Mouse (Mus musculus) ovary, postnatal 36 days (tissue): ENCODE data around the gene Pgbd5.
"Not testable (repeated sequence)": the region's sequence is repeated elsewhere in the genome, so short reads cannot be mapped to it uniquely, and the experiment has no call there.

ENCODE experiments used
- DNase-seq: peaks from one replicate; pipeline ENCODE4 v3.0.0; 2022; ENCODE audit warnings: low spot score, mixed read lengths

Gene Pgbd5

GRCm38 (mm10) chr8:124430881-124431280 lies 8.6 kb downstream of the Pgbd5 start:
- no peak for DNase-seq

GRCm38 (mm10) chr8:124429417-124429816 lies 10.0 kb downstream of the Pgbd5 start:
- DNase-seq: no peak

- DNase-seq: not testable (repeated sequence)
Measured at GRCm38 (mm10) chr8:124428721-124429120, 10.7 kb downstream of the Pgbd5 start.

DNA sequence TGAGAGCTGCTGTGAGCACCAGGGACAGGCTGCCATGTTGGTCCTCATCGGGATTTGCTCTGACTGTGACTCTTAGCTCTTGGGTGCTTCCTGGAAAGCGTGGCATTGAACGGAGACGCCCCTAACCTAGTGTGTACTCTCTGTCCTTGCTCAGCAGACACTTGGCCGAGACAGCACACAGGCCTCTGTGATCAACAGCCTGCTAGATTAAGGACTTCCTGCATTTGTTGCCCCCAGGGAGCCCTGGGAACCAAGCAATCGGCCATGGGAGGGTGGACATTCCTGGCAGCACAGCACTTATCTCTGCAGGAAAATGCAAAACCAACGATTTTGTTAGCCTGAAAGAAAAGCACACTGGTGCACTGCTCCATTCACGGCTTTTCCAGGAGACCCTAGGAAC lies 18.0 kb downstream of the Pgbd5 start:
- no peak for DNase-seq

GRCm38 (mm10) chr8:124418927-124419326 lies 20.5 kb downstream of the Pgbd5 start:
- no peak for DNase-seq

DNA sequence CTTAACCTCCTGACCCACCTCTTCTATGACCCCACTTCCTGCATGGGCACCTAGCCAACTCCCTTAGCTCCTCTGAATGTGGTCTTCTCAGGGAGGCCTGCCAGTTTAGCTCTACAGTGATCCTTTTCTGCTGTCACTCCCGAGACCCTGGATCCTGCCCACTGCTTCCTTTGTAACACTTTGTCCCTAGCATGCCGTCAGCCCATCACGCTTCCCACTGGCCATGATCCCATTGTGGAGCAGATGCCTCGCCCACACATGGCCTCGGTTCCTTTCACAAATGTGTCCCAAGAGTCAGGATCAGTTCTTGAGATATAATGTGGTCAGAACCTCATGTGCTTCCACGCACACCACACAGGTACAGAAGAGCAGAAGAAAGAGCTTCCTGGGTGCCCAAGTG lies 21.3 kb downstream of the Pgbd5 start:
- DNase-seq: no peak

DNA sequence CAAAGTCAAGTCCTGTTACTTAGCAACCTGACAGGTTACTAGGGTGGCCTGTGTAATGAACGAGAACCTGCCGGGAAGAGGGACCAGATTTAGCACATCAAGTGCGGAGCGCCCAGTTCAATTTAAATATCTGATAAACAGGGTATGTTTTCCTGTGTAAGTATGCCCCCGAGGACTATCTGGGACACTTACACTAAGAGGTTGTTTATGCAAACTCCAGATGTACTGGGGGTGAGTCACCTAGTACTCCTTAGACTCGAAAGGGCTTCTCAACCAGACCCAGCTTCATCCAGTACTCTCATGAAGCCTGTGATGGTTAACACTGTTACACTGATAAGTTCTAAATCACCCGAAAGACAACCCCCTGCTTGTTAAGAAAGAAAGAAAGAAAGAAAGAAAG lies 22.8 kb downstream of the Pgbd5 start:
- no peak for DNase-seq

DNA sequence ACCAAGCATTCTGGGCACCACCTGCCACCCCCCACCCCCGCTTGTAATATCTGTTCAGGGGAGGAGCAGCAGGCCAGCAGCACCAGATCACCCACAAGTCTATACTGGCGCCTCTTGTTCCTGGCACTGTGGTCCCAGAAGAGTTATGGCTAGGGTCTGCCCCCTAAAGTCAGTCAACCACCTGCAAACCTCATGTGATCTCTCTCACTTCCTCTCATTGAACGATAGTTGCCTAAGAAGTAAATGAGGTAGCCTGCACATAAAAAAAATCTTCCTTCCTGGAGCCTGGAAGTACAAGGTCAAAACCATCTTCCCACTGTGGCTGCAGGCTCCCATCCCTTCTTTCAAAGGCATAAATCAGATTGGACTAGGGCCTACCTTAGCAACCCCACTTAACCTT lies 23.7 kb downstream of the Pgbd5 start:
- no peak for DNase-seq

DNA sequence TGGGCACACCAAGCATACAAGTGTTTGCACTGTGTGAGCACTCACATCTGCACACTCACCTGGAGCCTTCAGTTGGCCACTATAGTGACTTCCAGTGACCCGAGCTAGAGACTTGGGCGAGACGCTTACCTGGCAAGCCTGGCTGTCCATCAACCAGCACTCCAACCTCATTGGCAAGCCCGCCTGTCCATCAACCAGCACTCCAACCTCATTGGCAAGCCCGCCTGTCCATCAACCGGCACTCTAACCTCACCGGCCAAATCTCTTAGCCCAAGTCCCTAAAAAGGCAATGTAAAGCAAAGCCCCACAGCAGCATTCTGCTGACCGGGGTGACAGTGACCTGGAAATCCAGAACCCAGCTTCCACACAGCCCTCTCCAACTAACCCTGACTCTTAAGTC lies 24.5 kb downstream of the Pgbd5 start:
- no peak for DNase-seq

DNA sequence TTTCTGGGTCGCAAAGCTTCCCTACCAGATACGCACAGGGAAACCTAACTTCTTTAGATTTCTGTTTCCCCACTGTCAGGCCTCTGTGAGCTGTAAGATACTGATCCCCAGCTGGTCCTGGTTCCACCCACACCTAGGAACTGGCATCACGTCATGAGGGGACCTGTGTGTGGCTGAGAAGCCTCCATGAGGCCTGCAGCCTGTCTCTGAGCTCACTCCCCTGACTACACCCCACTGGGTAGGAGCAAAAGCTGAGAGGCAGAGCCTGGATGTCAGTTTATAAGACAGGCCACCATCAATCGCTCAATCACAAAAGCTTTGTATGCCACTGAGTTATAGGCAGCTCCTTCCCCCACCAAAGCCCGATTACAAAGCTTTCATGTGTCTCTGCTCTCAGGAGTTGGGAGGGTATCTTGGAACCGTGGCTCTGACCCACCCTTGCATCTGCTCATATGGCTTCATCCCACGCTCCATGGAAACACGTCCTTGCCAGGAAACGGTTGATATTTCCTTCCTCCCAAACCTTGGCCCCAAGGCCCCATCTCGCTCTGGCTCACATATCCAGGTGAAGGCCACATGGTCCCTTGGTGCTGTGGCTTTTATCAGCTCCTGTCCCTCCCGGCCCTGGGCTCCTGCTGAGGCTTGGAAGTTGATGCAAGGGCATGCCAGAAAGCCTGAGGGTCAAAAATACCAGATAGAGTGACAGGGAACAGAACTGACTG lies 26.1 kb downstream of the Pgbd5 start:
- no peak for DNase-seq

DNA sequence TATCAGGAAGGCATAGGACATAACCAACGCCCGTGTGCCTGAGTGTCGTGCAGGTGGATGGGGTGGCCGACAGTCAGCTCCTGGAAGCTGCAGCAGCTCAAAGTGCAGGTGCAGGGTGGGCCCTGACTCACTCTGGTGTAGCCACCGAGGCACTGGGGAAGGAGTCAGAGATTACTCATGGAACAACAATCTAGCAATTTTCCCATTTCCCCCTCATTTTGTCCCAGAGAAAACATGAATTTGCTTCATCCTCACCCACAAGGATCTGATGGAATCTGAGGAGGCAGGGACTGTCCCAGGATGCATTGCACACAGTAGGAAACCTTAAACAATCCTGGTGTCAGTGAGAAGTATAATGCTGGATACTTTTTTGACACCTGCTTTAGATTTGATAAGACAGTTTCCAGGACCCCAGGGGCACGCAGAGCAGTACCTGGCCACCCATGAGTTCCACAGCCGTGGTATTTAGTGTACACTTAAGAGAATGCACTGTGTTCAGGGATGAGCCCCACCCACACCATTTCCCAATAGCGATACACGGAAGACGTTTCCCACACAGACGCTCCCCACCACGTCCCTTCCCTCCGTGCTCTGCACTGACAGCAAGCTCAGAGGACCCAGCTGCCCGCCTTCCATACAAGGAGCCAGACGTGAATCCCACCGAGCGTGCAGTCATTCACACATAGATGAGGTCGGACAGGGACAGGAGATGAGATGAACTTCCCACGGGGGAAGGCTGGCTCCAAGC lies 26.8 kb downstream of the Pgbd5 start:
- DNase-seq: no peak

DNA sequence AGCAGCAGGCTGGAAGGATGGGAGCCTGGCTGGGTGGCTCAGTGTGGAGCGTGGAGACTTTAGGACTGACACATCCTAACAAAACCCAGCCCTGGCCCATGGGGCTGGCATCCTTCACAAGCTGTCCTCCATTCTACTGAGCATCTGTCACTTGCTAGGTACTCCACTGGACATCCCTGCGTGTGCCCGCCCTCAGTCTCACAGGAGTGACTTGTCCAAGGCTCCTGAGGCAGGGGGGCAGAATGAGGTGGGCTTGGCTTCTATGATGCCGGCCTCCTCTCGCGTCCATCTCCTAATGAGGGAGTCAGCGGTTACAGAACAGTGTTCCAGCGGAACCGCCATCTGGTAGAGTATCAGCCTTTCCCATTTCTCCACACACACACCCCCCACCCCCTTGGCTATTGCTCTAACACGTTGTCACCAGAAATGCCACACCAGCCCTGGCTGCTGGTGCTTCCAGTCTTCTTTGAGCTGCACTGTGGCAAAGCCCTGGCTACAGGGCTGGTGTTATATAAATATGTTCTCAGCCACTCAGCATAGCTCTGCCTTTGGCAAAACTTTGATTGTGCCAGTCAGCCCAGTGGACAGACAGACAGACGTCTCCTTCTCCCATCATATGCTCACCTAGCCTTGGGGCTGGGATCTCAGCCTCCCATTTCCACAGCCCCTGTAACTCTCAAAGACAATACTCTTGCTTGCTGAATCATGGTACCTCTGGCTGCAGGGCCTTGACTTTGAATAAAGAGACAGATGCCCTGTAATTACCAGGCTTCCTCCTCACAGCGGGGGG lies 34.8 kb downstream of the Pgbd5 start:
- DNase-seq: no peak

- peak; percentile 36 for DNase-seq
Measured at GRCm38 (mm10) chr8:124403876-124404275, 35.6 kb downstream of the Pgbd5 start.

DNA sequence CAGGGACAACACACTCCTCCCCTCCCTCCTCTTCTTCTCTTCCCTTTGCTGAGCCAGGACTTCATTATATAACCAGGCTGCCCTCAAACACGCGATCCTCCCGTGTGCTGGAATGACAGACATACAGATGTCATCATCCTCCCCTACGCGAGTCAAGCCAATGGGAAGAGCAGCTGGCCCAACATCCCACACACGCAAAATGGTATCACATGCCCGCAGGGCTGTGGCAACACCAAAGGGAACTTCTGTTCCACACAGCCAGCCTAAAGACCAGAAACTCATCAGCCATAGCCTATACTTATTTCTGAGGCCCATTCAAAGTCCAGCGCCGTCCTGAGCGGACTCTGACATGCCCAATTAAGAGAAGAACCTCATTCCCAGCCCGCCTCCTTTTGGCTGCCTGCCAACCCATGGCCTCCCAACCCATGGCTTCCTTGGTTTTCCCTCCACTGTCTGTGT lies 40.0 kb downstream of the Pgbd5 start:
- DNase-seq: no peak

GRCm38 (mm10) chr8:124398843-124399402 lies 40.5 kb downstream of the Pgbd5 start:
- peak; percentile 42 for DNase-seq

- peak; percentile 76 for DNase-seq
Measured at GRCm38 (mm10) chr8:124397321-124398065, 42.0 kb downstream of the Pgbd5 start.

DNA sequence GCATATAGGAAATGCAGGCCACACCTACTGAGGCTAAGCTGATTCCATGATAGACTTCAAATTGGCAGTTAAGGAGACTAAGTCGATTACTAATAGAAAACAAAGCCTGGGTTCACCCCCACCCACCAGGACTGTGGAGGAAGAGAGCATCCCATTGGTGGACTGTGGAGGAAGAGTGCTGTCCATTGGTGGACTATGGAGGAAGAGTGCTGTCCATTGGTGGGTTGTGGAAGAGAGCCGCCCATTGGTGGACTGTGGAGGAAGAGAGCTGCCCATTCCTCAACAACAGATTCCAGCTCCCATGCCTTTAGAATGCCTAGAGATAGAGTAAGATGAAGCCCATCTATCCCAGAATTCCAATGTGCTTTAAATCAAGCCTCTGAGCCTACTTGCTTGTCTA lies 42.9 kb downstream of the Pgbd5 start:
- DNase-seq: no peak

- no peak for DNase-seq
Measured at GRCm38 (mm10) chr8:124395392-124395791, 44.1 kb downstream of the Pgbd5 start.

- no peak for DNase-seq
Measured at GRCm38 (mm10) chr8:124394951-124395350, 44.5 kb downstream of the Pgbd5 start.

- DNase-seq: no peak
Measured at GRCm38 (mm10) chr8:124393927-124394326, 45.5 kb downstream of the Pgbd5 start.

- DNase-seq: no peak
Measured at GRCm38 (mm10) chr8:124393013-124393412, 46.4 kb downstream of the Pgbd5 start.
